Mouse (Mus musculus): ENCODE results near the gene Gm10377.
"Not testable (repeated sequence)": the region's sequence is repeated elsewhere in the genome, so short reads cannot be mapped to it uniquely, and the experiment has no call there.

Gm10377 gene

DNA sequence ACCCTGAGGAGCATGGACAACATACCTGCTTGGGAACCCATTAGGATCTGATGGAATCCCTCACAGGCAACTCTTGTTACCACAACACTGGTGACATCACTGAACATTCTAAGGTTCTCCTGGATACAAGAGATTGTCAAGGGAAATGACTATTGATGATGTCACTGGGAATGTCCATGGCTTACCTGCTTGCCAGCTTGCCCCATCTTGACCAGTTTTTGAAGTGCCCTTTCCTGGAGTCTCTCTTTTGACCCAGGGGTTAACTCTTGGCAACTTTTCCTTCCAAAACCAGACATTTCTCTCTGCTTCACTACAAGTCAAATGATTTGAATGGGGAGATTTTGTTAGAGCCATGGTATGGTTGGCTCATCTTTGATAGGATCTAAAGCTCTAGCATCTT is at the start of gene Gm10377:
Gm10377 (minus strand) TSS at position 101 of the 400 bp plus-strand sequence.
- DNase-seq (ENCODE audit: low spot score): not testable (repeated sequence)

DNA sequence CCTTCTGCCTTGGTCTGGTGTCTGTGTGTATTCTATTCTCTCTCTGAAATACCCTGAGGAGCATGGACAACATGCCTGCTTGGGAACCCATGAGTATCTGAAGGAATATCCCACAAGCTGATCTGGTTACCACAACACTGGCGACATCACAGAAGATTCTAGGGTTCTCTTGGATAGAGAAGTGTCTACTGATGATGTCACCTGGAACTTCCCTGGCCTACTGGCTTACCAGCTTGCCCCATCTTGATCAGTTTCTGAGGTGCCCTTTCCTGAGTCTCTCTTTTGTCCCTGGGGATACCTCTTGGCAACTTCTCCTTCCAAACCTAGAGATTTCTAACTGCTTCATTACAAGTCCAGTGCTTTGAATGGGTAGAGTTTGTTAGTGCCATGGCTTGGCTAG is 29.1 kb downstream of the Gm10377 start, which contains the start of gene Gm3015:
Gm3015 (minus strand) TSS at position 101 of the 400 bp plus-strand sequence.
- not testable (repeated sequence) for DNase-seq (ENCODE audit: low spot score)

Measured in lung, postnatal 25 days (tissue).